Mouse (Mus musculus) mouse embryonic stem cell (cell line): ENCODE data around the gene Rab3il1.

ENCODE experiments used
- in situ Hi-C, 2 experiments: fragments of 300-500 bp; cut with MboI; formaldehyde crosslinking; loops; 1 replicate in 1 of 2; 3 replicates in 1 of 2; pipeline ENCODE4 v1.14.3; 2019 to 2020; ENCODE audit warnings: low sequenced_read_pairs in 2 of 2, low pct_unique_long_range_greater_than_20kb in 1 of 2, mixed read lengths in 1 of 2; ENCODE audit not compliant: unreplicated experiment in 1 of 2

Gene Rab3il1

DNA sequence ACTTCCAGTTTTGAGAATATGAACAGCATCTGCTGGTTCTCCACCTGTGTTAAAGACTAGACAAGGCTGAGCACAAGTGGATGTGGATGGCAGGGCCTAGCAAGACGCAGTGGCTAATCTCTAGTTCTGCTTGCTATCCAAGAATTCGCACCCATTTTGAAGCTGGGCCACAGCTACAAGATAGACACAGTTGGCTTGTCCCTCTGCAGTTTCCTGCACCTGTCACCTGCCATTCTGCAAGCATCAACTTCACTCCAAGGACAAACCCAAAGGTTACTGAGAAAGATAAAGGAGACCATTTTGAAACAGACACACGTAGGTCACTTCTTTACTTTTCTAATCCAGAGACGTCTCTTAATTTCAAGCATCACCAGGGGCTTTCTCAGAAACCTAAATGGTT, 19.8 kb upstream of the Rab3il1 start:
- in situ Hi-C loops, result no loop called here

DNA sequence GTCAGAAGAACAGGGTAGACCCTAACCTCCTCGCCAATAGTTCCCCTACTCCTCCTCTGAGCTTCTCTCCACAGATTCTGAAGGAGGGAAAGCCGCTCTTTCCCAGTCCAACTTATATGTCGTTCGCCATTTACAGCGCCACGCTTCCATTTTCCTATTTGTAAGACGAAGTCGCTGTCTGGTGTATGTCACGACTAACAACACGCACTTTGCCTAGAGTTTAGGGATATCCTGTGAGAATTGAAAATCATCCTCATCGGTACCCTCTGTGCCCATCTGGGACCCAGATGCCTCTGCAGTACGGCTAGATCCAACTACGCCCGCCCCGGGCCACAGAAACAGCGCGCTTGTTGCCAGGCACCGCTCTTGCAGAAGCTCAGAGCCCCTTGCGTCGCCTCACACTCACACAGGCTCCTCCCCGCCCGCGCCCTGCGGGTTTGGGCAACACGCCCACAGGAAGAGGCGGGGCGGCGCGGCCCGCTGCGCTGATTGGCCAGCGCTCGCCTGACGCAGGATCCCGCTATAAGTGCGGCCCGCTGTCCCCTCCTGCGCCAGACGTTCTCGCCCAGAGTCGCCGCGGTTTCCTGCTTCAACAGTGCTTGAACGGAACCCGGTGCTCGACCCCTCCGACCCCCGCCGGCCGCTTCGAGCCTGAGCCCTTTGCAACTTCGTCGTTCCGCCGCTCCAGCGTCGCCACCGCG, 19.2 kb upstream of the Rab3il1 start:
- in situ Hi-C loops, result no loop called here

DNA sequence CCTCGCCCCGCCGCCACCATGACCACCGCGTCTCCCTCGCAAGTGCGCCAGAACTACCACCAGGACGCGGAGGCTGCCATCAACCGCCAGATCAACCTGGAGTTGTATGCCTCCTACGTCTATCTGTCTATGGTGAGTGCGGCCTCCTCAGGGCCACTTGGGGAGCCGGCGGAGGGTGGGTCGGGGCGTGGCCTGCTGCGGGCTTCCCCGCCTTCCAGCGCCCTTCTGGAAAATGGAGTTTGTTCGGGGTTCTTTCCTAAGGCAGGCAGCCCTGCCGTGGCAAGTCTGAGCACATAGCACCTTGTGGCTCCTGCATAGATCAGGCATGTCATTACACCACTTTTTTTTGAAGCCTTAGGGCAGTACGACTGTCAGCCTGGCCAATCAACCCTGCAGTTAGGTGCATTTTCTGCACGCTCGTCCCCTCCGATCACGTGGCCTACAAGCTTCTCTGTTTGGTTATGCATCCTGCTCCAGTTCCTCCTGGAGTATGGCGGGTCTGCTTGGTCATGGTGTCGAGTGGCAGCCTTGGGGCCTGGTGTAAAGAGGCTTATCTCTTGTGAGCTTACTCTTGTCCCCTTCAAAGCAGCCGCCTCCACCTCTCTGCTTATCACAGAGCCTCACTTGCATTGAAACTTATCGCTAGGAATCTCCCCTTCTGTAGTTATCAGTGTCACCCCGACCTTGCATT, 18.5 kb upstream of the Rab3il1 start:
- in situ Hi-C loops, result no loop called here

GRCm38 (mm10) chr19:9984111-9985055, 17.1 kb upstream of the Rab3il1 start:
- in situ Hi-C loops, result no loop called here

- in situ Hi-C loops, result no loop called here
These were observed 16.1 kb upstream of the Rab3il1 start for GRCm38 (mm10) chr19:9985190-9985899.

- in situ Hi-C loops, result no loop called here
These were observed 15.5 kb upstream of the Rab3il1 start for GRCm38 (mm10) chr19:9985900-9986421.

DNA sequence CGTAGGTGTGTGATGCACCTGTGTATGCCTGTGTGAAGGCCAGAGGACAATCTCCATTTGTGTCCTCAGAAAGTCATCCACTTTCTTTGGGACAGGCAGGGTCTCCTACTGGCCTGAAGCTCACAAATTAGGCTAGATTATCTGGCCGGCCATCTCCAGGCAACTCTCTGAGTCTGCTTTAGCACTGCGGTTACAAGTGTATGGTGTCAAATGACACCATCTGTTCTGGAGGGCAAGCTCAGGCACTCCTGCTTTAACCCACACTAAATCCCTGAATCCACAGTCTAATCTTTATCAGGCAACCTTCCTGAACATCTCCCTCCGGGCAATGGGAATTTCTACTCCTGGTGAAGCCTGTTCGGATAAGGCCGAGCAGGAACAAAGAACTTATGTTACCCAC, 14.3 kb upstream of the Rab3il1 start:
- in situ Hi-C loops, result no loop called here

DNA sequence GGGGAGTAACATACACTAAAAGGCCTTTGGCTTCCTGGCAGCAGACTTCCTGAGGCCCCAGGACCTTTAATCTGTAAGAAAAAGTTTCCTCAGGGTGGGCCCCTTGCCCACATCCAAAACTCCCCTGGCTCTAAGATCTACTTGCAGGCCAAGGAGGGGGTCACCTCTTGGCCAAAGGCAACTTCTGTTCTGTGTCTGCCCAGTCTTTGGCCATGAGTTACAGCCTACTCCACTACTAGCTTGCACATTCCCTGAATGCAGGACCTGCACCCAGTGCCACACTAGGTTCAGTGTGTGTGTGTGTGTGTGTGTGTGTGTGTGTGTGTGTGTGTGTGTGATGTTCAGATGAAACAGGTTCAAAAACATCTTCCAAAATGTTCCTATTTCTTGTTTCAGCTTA, 13.9 kb upstream of the Rab3il1 start:
- in situ Hi-C loops, result no loop called here

DNA sequence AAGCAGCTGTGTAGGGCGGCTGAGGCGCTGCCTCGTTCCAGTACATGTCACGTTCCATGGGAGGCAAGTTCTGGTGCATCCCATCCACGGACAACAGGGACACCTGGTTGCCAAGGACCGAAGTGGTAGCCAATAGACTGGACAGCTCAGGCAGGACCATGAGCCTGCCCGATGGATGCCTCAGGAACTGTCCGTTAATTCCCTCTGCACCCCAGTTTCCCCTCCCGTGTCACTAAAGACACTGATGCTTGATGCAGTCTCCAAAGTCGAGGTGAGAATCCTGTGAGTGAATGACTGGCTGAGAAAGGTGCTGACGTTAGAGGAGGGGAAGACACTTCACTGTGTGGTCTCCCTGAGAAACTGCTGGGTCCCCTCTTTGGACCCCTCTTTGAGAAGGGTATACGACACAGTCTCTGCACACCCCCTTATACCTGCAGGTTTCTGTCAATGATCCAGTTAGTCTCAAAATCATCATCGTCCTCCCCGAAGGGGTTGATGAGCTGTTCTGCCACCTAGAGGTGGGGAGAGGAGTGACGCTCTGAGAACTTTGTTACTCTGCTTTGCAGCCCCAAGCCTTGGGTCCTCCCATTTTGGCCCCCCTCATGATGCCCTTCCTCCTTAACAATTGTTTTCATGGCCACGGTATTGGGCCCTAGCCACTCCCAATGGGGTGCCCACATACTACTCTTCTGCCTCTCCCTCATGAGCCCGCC, 12.1 kb upstream of the Rab3il1 start:
- in situ Hi-C loops, result no loop called here

DNA sequence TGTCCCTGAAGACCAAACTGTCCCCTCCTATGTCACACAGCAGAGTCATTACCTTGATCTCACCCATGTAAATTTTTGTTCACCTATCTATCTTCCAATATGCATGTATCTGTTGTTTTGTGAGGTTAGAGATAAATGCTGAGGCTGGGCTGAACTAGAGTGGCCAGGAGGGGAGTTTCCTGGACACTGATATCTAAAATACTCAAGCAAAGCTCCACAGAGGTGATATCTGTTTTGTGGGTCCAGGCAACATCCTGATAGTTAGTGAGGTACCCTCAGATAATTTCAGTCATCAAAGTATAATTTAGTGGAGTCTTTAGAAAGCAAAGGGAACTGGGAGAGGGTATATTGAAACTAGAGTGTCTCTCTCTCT, 11.6 kb upstream of the Rab3il1 start:
- in situ Hi-C loops, result loop anchor here (5.0 kb wide), 2 partner anchors 73 to 78 kb away; no protein-coding TSS in a partner anchor

DNA sequence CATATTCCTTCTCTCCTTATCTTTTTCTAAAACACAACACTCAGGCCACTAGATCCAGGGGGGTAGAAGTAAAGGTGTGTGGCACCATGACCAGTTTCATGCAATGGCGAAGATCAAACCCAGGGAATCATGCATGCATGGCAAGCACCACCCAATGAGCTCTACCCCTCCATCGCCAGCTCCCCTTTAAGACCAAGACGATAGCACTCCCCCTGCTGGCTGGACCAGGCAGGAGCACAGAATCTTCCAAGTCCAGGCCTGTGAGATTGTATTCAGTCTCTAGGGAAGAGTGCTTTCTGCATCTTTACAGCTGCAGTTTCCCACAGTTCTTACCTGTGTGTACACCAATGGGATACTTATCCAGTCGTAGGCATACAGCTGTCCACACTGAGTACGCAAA, 10.2 kb upstream of the Rab3il1 start:
- in situ Hi-C loops, result loop anchor here (5.0 kb wide), 2 partner anchors 74 to 79 kb away; no protein-coding TSS in a partner anchor

GRCm38 (mm10) chr19:9992011-9992958, 9.2 kb upstream of the Rab3il1 start:
- in situ Hi-C loops, result loop anchor here (5.0 kb wide), 2 partner anchors 75 to 80 kb away; no protein-coding TSS in a partner anchor

- in situ Hi-C loops, result loop anchor here (5.0 kb wide), 2 partner anchors 76 to 81 kb away; no protein-coding TSS in a partner anchor
These were observed 8.3 kb upstream of the Rab3il1 start for GRCm38 (mm10) chr19:9993036-9993656.

DNA sequence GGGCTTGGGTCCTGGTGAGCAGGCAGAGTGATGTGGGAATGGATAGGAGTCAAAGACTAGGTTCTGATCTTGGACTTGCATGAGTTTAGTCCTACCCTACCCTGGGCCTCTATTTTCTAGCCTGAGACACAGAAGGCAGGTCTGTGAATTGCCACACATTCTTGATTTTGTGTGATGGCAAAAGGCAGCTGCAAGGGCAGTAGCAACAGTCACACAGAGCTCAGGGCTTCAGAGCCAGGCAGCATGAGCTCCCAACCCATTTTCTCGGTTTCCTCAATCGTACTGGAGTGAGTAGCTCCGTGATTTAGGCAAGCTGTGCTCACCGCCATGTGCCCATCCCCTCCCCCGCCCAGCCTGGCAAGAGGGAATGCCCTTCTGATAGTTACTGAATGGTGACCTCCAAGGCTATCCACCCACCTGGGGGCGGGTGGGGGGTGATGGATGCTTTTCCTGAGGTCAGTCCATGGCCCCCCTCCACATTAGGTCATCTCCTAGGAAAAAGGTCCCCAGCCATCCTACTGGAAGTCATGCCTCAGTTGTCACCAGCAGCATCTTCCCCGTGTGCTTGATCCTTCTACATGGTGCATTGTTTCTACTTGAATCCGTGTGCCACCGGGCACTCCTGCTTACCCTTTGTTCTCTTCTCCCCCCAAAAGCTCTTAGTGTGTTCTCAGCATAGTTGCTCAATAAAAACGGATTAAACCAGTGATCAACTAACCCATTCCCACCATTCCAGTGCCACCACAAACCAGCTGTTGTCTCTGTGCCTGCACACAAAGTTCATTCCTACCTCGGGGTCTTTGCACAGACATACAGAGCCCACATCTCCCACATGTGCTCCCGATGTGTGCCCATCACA, 4.0 kb upstream of the Rab3il1 start:
- in situ Hi-C loops, result loop anchor here in 1 of 2 experiments (5.0 kb wide), 1 partner anchor 35 kb away; no protein-coding TSS in a partner anchor

DNA sequence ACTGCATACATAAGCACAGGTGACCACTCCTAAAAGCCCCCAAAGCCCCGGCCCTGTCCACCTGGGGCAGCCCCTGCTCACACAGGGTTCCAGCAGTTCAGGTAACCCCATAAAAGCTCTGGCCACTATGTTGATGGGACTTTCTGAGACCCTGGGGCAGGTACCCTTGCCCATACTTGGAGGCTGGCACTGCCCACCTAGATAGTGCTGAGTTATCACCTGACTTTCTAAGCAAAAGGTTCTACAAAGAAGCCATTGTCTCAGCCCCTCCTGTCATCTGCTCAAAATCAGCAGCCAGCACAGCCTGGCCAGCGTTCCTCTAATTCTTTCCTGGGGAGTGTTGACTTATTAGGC, 3.4 kb upstream of the Rab3il1 start:
- in situ Hi-C loops, result loop anchor here in 1 of 2 experiments (5.0 kb wide), 1 partner anchor 34 kb away; no protein-coding TSS in a partner anchor
